Mouse (Mus musculus) megakaryocyte, embryonic 14.5 days (primary cell): ENCODE measurements around the gene Slco2b1.

ENCODE experiments used
- FLI1 ChIP-seq: IDR thresholded peaks from 2 replicates; pipeline ENCODE4 v1.6.1; 2012; ENCODE audit warnings: low read length, inconsistent platforms, mixed read lengths
- GATA1 ChIP-seq: IDR thresholded peaks from 3 replicates; pipeline ENCODE4 v1.6.1; 2012; ENCODE audit warnings: mixed read lengths, low read length, inconsistent platforms, borderline replicate concordance

- TF ChIP-seq GATA1, result no peak
- no peak for TF ChIP-seq FLI1
Observed at GRCm38 (mm10) chr7:99665731-99666452, 45.2 kb downstream of the Slco2b1 start.
